Mouse (Mus musculus) brain, embryonic 14.5 days (tissue): ENCODE results near the gene Pum1.

ENCODE experiments used
- CTCF ChIP-seq: fragments of 200-500 bp; IDR thresholded peaks from 2 replicates; pipeline ENCODE4 v1.5.1; 2012; ENCODE audit warnings: inconsistent platforms, mild to moderate bottlenecking, moderate library complexity, borderline replicate concordance; ENCODE audit not compliant: insufficient read depth, insufficient read length; ENCODE audit errors: extremely low read depth
- POLR2A ChIP-seq: fragments of 200-500 bp; IDR thresholded peaks from 2 replicates; pipeline ENCODE4 v1.6.1; 2012; ENCODE audit warnings: mild to moderate bottlenecking, inconsistent platforms, borderline replicate concordance; ENCODE audit not compliant: poor library complexity, insufficient read depth, insufficient read length, severe bottlenecking; ENCODE audit errors: extremely low read depth

- no peak for TF ChIP-seq CTCF
- TF ChIP-seq POLR2A: no peak
These were observed 141.7 kb downstream of the Pum1 start for GRCm38 (mm10) chr4:130804771-130805361.
